In the genomic region with DNA sequence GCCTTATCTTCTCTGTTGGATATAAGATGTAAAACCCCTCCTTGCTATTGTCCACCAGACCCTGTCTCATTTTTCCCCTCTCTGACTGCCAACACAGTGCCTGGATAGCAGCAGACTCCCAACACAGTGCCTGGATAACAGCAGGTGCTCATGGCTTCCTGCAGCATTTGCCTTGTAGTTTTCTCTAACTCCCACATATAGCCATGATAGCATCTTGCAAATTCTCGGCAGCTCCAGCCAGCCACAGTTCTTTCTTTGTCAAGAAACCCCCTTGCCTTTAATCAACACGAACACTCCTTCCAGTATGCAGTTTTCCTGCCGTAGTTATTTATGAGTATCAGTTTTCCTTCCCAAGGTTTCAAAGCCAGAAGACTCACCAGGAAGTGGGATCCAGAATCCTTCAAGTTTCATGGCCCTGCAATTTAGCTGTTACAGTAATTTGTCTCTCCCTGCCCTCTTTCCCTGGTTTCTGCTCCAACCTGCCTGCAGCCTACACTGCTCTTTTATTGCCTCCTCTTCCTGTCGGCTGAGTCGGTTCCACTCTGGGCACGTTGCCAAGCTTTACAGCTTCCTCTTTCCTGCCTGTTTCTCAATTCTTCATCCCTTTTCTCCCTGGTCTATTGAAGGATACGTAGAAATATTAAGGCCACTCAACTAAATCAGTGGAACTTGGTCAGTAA, we compare ENCODE assay signal across 9 mouse cellular contexts.
DNase-seq lines count a peak whose midpoint lies in the region; ATAC-seq and TF ChIP-seq lines count a peak whose summit lies in the region.
"Had no signal": no experiment of that assay in that cellular context is flagged by ENCODE, and none has a peak within 500 bp of the region (broad histone marks: within the 10 kb centered on the region; RNA-seq: fewer than 3 reads in every experiment).

No protein-coding gene starts in this region.

- H3K4me3 ChIP-seq in layer of hippocampus, adult 2 months: no peak overlapping the region
- H3K4me3 ChIP-seq in intestine, embryonic 14.5 days (ENCODE audit: low read depth, low read length): no peak overlapping the region
- H3K4me3 ChIP-seq in limb, embryonic 14.5 days (replicated peaks; ENCODE audit: low read length): no peak overlapping the region
- no peak overlapping the region for H3K4me3 ChIP-seq in neural tube, embryonic 12.5 days

- no peak overlapping the region for H3K9ac ChIP-seq in intestine, embryonic 14.5 days (ENCODE audit: low read length)
- H3K9ac ChIP-seq in limb, embryonic 14.5 days (ENCODE audit: low read depth, low read length, severe bottlenecking): no peak overlapping the region
- no peak overlapping the region for H3K9ac ChIP-seq in neural tube, embryonic 12.5 days

- DNase-seq in layer of hippocampus, adult 2 months (ENCODE audit: low spot score in 2 of 2): peak; percentile 33 to 50
- DNase-seq in layer of hippocampus, postnatal 36 days: no peak
- peak; percentile 16 for DNase-seq in adrenal gland, adult 8-10 months
- peak; percentile 80 for DNase-seq in intestine, embryonic 14.5 days (ENCODE audit: low spot score)
- peak; percentile 77 for DNase-seq in limb, embryonic 14.5 days (ENCODE audit: low spot score)

- H3K27me3 ChIP-seq in intestine, embryonic 14.5 days (replicated peaks; ENCODE audit: control insufficient read depth, insufficient read depth, low read length): no peaks in the 10 kb centered on the region
- no peaks in the 10 kb centered on the region for H3K27me3 ChIP-seq in limb, embryonic 14.5 days (ENCODE audit: control insufficient read depth, insufficient read depth, low read length)
- H3K27me3 ChIP-seq in neural tube, embryonic 12.5 days (replicated peaks): no peaks in the 10 kb centered on the region

- WGBS in intestine, embryonic 14.5 days: 3% methylated on average over 7 of the region's 7 CpGs
- WGBS in limb, embryonic 14.5 days: 2% methylated on average over 7 of the region's 7 CpGs
- 14% methylated on average over 7 of the region's 7 CpGs for WGBS in neural tube, embryonic 12.5 days

- ATAC-seq in frontal cortex, adult (ENCODE audit: low TSS enrichment): peak; percentile 76
- ATAC-seq in intestine, embryonic 14.5 days (replicated peaks; ENCODE audit: low FRiP score, low TSS enrichment, low read depth): peak; percentile 70; the same call in 1 of the 2 replicates
- 0 out of 2 replicates have a peak, but pooled peaks have one; percentile 60 for ATAC-seq in limb, embryonic 14.5 days (ENCODE audit: low FRiP score, low read depth)
- ATAC-seq in neural tube, embryonic 12.5 days (ENCODE audit: low FRiP score, low read depth): peak; percentile 37; the same call in 1 of the 2 replicates
- ATAC-seq in erythroblast, adult 5-6 weeks (replicated peaks; ENCODE audit: low FRiP score, poor library complexity, severe bottlenecking): no peak

- TF ChIP-seq POLR2A in limb, embryonic 14.5 days (IDR thresholded peaks at IDR 0.05; ENCODE audit: borderline replicate concordance, extremely low read depth, insufficient read depth, insufficient read length): no peak

- H3K4me1 ChIP-seq in intestine, embryonic 14.5 days (replicated peaks; ENCODE audit: control insufficient read depth, insufficient read depth, low read length): peaks cover 11% of the 10 kb centered on the region
- peaks cover 5% of the 10 kb centered on the region for H3K4me1 ChIP-seq in limb, embryonic 14.5 days (ENCODE audit: control insufficient read depth, insufficient read depth, low read length)
- H3K4me1 ChIP-seq in neural tube, embryonic 12.5 days: 0 out of 2 replicates have a peak, but pooled peaks cover 5% of the 10 kb centered on the region

- H3K36me3 ChIP-seq in intestine, embryonic 14.5 days (ENCODE audit: control insufficient read depth, insufficient read depth, low read length): no peaks in the 10 kb centered on the region
- H3K36me3 ChIP-seq in limb, embryonic 14.5 days (ENCODE audit: control insufficient read depth, insufficient read depth, low read length): no peaks in the 10 kb centered on the region
- H3K36me3 ChIP-seq in neural tube, embryonic 12.5 days: no peaks in the 10 kb centered on the region
- H3K36me3 ChIP-seq: G1E had no signal

- no peak for TF ChIP-seq CTCF in layer of hippocampus, adult 2 months (conservative IDR thresholded peaks at IDR 0.05)

- H3K27ac ChIP-seq in layer of hippocampus, adult 2 months: peak overlapping the region; percentile 62; the same call in 1 of the 2 replicates
- H3K27ac ChIP-seq in intestine, embryonic 14.5 days (ENCODE audit: low read depth): peak overlapping the region; percentile 76
- peak overlapping the region; percentile 58 for H3K27ac ChIP-seq in limb, embryonic 14.5 days (replicated peaks; ENCODE audit: low read depth, low read length)
- H3K27ac ChIP-seq in neural tube, embryonic 12.5 days: no peak overlapping the region

- H3K4me2 ChIP-seq in intestine, embryonic 14.5 days (ENCODE audit: low read length): peak overlapping the region; percentile 11; the same call in 1 of the 2 replicates
- H3K4me2 ChIP-seq in limb, embryonic 14.5 days (replicated peaks; ENCODE audit: low read depth, low read length, severe bottlenecking): no peak overlapping the region
- H3K4me2 ChIP-seq in neural tube, embryonic 12.5 days (replicated peaks): 0 out of 2 replicates have a peak overlapping the region, but pooled peaks have one; percentile 9

- H3K9me3 ChIP-seq in intestine, embryonic 14.5 days (ENCODE audit: control insufficient read depth, low read length): no peaks in the 10 kb centered on the region
- no peaks in the 10 kb centered on the region for H3K9me3 ChIP-seq in limb, embryonic 14.5 days (ENCODE audit: control insufficient read depth, low read length)
- no peaks in the 10 kb centered on the region for H3K9me3 ChIP-seq in neural tube, embryonic 12.5 days

Comparison
In these comparisons a context has a peak if more than half of its experiments do, and no peak if none do; other contexts are left out.
1. DNase-seq: peak in layer of hippocampus, adult 2 months (2 of 2), adrenal gland, adult 8-10 months (single experiment), intestine, embryonic 14.5 days (single experiment) and limb, embryonic 14.5 days (single experiment); none in layer of hippocampus, postnatal 36 days (0 of 2).